Mouse (Mus musculus) liver, adult 2 months (tissue): ENCODE data around the gene 4933407L21Rik.

Experiments
- CTCF ChIP-seq: fragments of 200-500 bp; IDR thresholded peaks from 2 replicates; pipeline ENCODE4 v1.5.1; 2011; ENCODE audit warnings: low read depth, low read length, control low read depth
- POLR2A ChIP-seq: fragments of 200-500 bp; IDR thresholded peaks from 2 replicates; pipeline ENCODE4 v1.6.1; 2011; ENCODE audit warnings: low read length, control low read depth; ENCODE audit not compliant: insufficient read depth; ENCODE audit errors: extremely low read depth

- TF ChIP-seq CTCF (no peak), POLR2A (no peak)
Observed at GRCm38 (mm10) chr1:85908754-85909590, 19.3 kb upstream of the 4933407L21Rik start.
